Mouse (Mus musculus) liver, adult 2 months (tissue): ENCODE data around the gene Rbm20. TPM values are rescaled to one million over a fixed set of nuclear protein-coding genes. Genes with fewer than 3 reads are reported as not detected.

Experiments
- DNase-seq: peaks from one replicate; pipeline ENCODE4 v3.0.0-alpha.2; 2011; ENCODE audit warnings: low read depth, low spot score; ENCODE audit errors: extremely low read depth
- H3K27ac ChIP-seq: fragments of 200-500 bp; replicated peaks from 2 replicates; pipeline ENCODE4 v1.5.1; 2012; ENCODE audit warnings: low read depth, mild to moderate bottlenecking, control low read depth, inconsistent platforms, low read length; ENCODE audit not compliant: insufficient read depth
- H3K27me3 ChIP-seq: fragments of 200-500 bp; 2 replicates; pipeline ENCODE4 v1.6.1; 2012; ENCODE audit warnings: mild to moderate bottlenecking, moderate library complexity, low read length, inconsistent platforms; ENCODE audit not compliant: control insufficient read depth, insufficient read depth
- H3K36me3 ChIP-seq: fragments of 200-500 bp; 2 replicates; pipeline ENCODE4 v1.6.1; 2012; ENCODE audit warnings: low read length, inconsistent platforms; ENCODE audit not compliant: control insufficient read depth, insufficient read depth
- H3K4me1 ChIP-seq: fragments of 200-500 bp; 2 replicates; pipeline ENCODE4 v1.6.1; 2011; ENCODE audit warnings: low read length; ENCODE audit not compliant: control insufficient read depth, insufficient read depth
- H3K4me3 ChIP-seq: fragments of 200-500 bp; 2 replicates; pipeline ENCODE4 v1.5.1; 2011; ENCODE audit warnings: low read depth, mild to moderate bottlenecking, control low read depth, low read length, moderate library complexity; ENCODE audit not compliant: insufficient read depth
- H3K79me2 ChIP-seq: fragments of 200-500 bp; 2 replicates; pipeline ENCODE4 v1.6.1; 2012; ENCODE audit warnings: inconsistent platforms, mild to moderate bottlenecking, low read length, moderate library complexity; ENCODE audit not compliant: control insufficient read depth, insufficient read depth
- H3K9ac ChIP-seq: fragments of 200-500 bp; 2 replicates; pipeline ENCODE4 v1.6.1; 2012; ENCODE audit warnings: low read depth, mild to moderate bottlenecking, control low read depth, inconsistent platforms, low read length
- CTCF ChIP-seq: fragments of 200-500 bp; IDR thresholded peaks from 2 replicates; pipeline ENCODE4 v1.5.1; 2011; ENCODE audit warnings: low read depth, low read length, control low read depth
- POLR2A ChIP-seq: fragments of 200-500 bp; IDR thresholded peaks from 2 replicates; pipeline ENCODE4 v1.6.1; 2011; ENCODE audit warnings: low read length, control low read depth; ENCODE audit not compliant: insufficient read depth; ENCODE audit errors: extremely low read depth
- WGBS: fragments of 180-500 bp; shearing (Covaris S2); methylation state at CpG from one replicate; pipeline ENCODE4 v1.1.7; 2018; 5-methylcytosine and 5-hydroxymethylcytosine counted together
- polyA plus RNA-seq: library from polyadenylated mRNA; depleted of rRNA; stranded (reverse); fragments of >200 nt; gene quantifications from 2 replicates; pipeline ENCODE4 v1.2.3, GENCODE M21; 2012
- total RNA-seq: library from RNA; depleted of rRNA; stranded (reverse); fragments of >200 nt; gene quantifications from 2 replicates; pipeline ENCODE4 v1.2.3, GENCODE M21; 2014

The Rbm20 gene
- total and polyA plus RNA-seq, 2 experiments: 0.31 to 1.8 TPM

GRCm38 (mm10) chr19:53893711-53894171 lies 216.6 kb downstream of the Rbm20 start:
- no peaks in the 10 kb centered on the region for H3K36me3 ChIP-seq
- H3K4me1 ChIP-seq: peaks cover 49% of the 10 kb centered on the region
- DNase-seq: no peak
- H3K27ac ChIP-seq: peak overlapping the region; percentile 94
- no peaks in the 10 kb centered on the region for H3K79me2 ChIP-seq
- no peak overlapping the region for H3K9ac ChIP-seq
- TF ChIP-seq POLR2A (no peak), CTCF (no peak)
- no peaks in the 10 kb centered on the region for H3K27me3 ChIP-seq
- no peak overlapping the region for H3K4me3 ChIP-seq
- 42% methylated on average over 3 of the region's 3 CpGs for WGBS

GRCm38 (mm10) chr19:53894538-53895121 lies 217.5 kb downstream of the Rbm20 start:
- H3K36me3 ChIP-seq: no peaks in the 10 kb centered on the region
- peak overlapping the region; percentile 26 for H3K9ac ChIP-seq
- no peaks in the 10 kb centered on the region for H3K79me2 ChIP-seq
- H3K27me3 ChIP-seq: no peaks in the 10 kb centered on the region
- peaks cover 44% of the 10 kb centered on the region for H3K4me1 ChIP-seq
- TF ChIP-seq CTCF (no peak), POLR2A (no peak)
- H3K27ac ChIP-seq: peak overlapping the region; percentile 94
- peak; percentile 81 for DNase-seq
- 19% methylated on average over 12 of the region's 12 CpGs for WGBS
- H3K4me3 ChIP-seq: no peak overlapping the region

- no peak overlapping the region for H3K4me3 ChIP-seq
- peaks cover 30% of the 10 kb centered on the region for H3K4me1 ChIP-seq
- H3K27me3 ChIP-seq: no peaks in the 10 kb centered on the region
- H3K36me3 ChIP-seq: no peaks in the 10 kb centered on the region
- whole genome bisulfite sequencing: 61% methylated on average over 5 of the region's 5 CpGs
- no peak overlapping the region for H3K9ac ChIP-seq
- H3K79me2 ChIP-seq: no peaks in the 10 kb centered on the region
- H3K27ac ChIP-seq: 0 out of 2 replicates have a peak overlapping the region, but pooled peaks have one; percentile 0
- TF ChIP-seq POLR2A (no peak), CTCF (no peak)
- DNase-seq: peak; percentile 78
These were observed 220.9 kb downstream of the Rbm20 start for GRCm38 (mm10) chr19:53898046-53898445.

- 0 out of 2 replicates have a peak overlapping the region, but pooled peaks have one; percentile 0 for H3K27ac ChIP-seq
- no peak overlapping the region for H3K4me3 ChIP-seq
- H3K9ac ChIP-seq: no peak overlapping the region
- TF ChIP-seq POLR2A: no peak
- no peak for TF ChIP-seq CTCF
- H3K36me3 ChIP-seq: no peaks in the 10 kb centered on the region
- WGBS: 81% methylated on average over 4 of the region's 4 CpGs
- H3K4me1 ChIP-seq: peaks cover 27% of the 10 kb centered on the region
- peak; percentile 74 for DNase-seq
- peaks cover 3% of the 10 kb centered on the region for H3K79me2 ChIP-seq
- no peaks in the 10 kb centered on the region for H3K27me3 ChIP-seq
These were observed 221.4 kb downstream of the Rbm20 start for GRCm38 (mm10) chr19:53898498-53898897.

- DNase-seq: no peak
- WGBS: 92% methylated on average over 25 of the region's 25 CpGs
- Histone ChIP-seq H3K27ac (no peak overlapping the region), H3K4me3 (no peak overlapping the region), H3K9ac (no peak overlapping the region), H3K27me3 (no peaks in the 10 kb centered on the region), H3K4me1 (peaks cover 22% of the 10 kb centered on the region), H3K36me3 (no peaks in the 10 kb centered on the region), H3K79me2 (peaks cover 10% of the 10 kb centered on the region)
- TF ChIP-seq POLR2A (no peak), CTCF (no peak)
These were observed 222.1 kb downstream of the Rbm20 start for GRCm38 (mm10) chr19:53898970-53899900.

- Histone ChIP-seq H3K9ac (no peak overlapping the region), H3K79me2 (peaks cover 10% of the 10 kb centered on the region), H3K4me1 (peaks cover 17% of the 10 kb centered on the region), H3K4me3 (no peak overlapping the region), H3K36me3 (no peaks in the 10 kb centered on the region), H3K27ac (no peak overlapping the region), H3K27me3 (no peaks in the 10 kb centered on the region)
- 86% methylated on average over 14 of the region's 14 CpGs for WGBS
- no peak for TF ChIP-seq POLR2A
- no peak for TF ChIP-seq CTCF
- DNase-seq: no peak
These were observed 223.0 kb downstream of the Rbm20 start for GRCm38 (mm10) chr19:53899941-53900610.
